Mouse (Mus musculus): ENCODE data around the gene Gm3250. TPM values are rescaled to one million over a fixed set of nuclear protein-coding genes. Genes with fewer than 3 reads are reported as not detected.
"Not testable (repeated sequence)": the region's sequence is repeated elsewhere in the genome, so short reads cannot be mapped to it uniquely, and the experiment has no call there.

The Gm3250 gene
- polyA plus RNA-seq, 1 experiment = not detected

GRCm38 (mm10) chr10:77797677-77798076 lies 15.3 kb upstream of the Gm3250 start:
- Histone ChIP-seq H3K27ac (ENCODE audit: insufficient read depth, low read length) (no peak overlapping the region), H3K4me1 (ENCODE audit: control insufficient read depth, insufficient read depth, low read length) (no peaks in the 10 kb centered on the region), H3K4me3 (ENCODE audit: insufficient read depth, low read length) (no peak overlapping the region)
- TF ChIP-seq CTCF (IDR thresholded peaks at IDR 0.05; ENCODE audit: borderline replicate concordance, insufficient read depth, low read length) (no peak), POLR2A (IDR thresholded peaks at IDR 0.05; ENCODE audit: low read depth, low read length) (no peak)

- H3K4me3 ChIP-seq (ENCODE audit: insufficient read depth, low read length) = no peak within 1 kb of the TSS
- H3K4me1 ChIP-seq (ENCODE audit: control insufficient read depth, insufficient read depth, low read length) = no peaks in the 10 kb centered on the region
- no peak for TF ChIP-seq CTCF (IDR thresholded peaks at IDR 0.05; ENCODE audit: borderline replicate concordance, insufficient read depth, low read length)
- TF ChIP-seq POLR2A (IDR thresholded peaks at IDR 0.05; ENCODE audit: low read depth, low read length) = no peak
- no peak within 1 kb of the TSS for H3K27ac ChIP-seq (ENCODE audit: insufficient read depth, low read length)
Measured at GRCm38 (mm10) chr10:77794976-77795375, 12.6 kb upstream of the Gm3250 start, which contains the start of gene Gm9639. TSS of gene Gm9639 (minus strand) at chr10:77795076.

GRCm38 (mm10) chr10:77788621-77789020 lies 6.3 kb upstream of the Gm3250 start:
- TF ChIP-seq POLR2A (IDR thresholded peaks at IDR 0.05; ENCODE audit: low read depth, low read length) (no peak), CTCF (IDR thresholded peaks at IDR 0.05; ENCODE audit: borderline replicate concordance, insufficient read depth, low read length) (no peak)
- Histone ChIP-seq H3K4me1 (ENCODE audit: control insufficient read depth, insufficient read depth, low read length) (no peaks in the 10 kb centered on the region), H3K27ac (ENCODE audit: insufficient read depth, low read length) (no peak overlapping the region), H3K4me3 (ENCODE audit: insufficient read depth, low read length) (no peak overlapping the region)

- not testable (repeated sequence) for H3K4me1 ChIP-seq (ENCODE audit: control insufficient read depth, insufficient read depth, low read length); H3K4me3 ChIP-seq (ENCODE audit: insufficient read depth, low read length)
Measured at GRCm38 (mm10) chr10:77787876-77788275, 5.5 kb upstream of the Gm3250 start, which contains the start of gene Gm7137. TSS of gene Gm7137 (minus strand) at chr10:77788200.

GRCm38 (mm10) chr10:77783396-77783795 lies 1.1 kb upstream of the Gm3250 start:
- H3K4me3 ChIP-seq (ENCODE audit: insufficient read depth, low read length); H3K4me1 ChIP-seq (ENCODE audit: control insufficient read depth, insufficient read depth, low read length); H3K27ac ChIP-seq (ENCODE audit: insufficient read depth, low read length): not testable (repeated sequence)

More at GRCm38 (mm10) chr10:77787876-77788275, 5.5 kb upstream of the Gm3250 start, which contains the start of gene Gm7137:
- not testable (repeated sequence) for H3K27ac ChIP-seq (ENCODE audit: insufficient read depth, low read length)

- H3K4me1 ChIP-seq (ENCODE audit: control insufficient read depth, insufficient read depth, low read length); H3K4me3 ChIP-seq (ENCODE audit: insufficient read depth, low read length); H3K27ac ChIP-seq (ENCODE audit: insufficient read depth, low read length): not testable (repeated sequence)
Measured at GRCm38 (mm10) chr10:77776844-77777243, 5.5 kb downstream of the Gm3250 start, which contains the start of gene Gm7138. TSS of gene Gm7138 (minus strand) at chr10:77776944.

GRCm38 (mm10) chr10:77772142-77772541 lies 10.2 kb downstream of the Gm3250 start:
- not testable (repeated sequence) for H3K4me1 ChIP-seq (ENCODE audit: control insufficient read depth, insufficient read depth, low read length); H3K4me3 ChIP-seq (ENCODE audit: insufficient read depth, low read length); H3K27ac ChIP-seq (ENCODE audit: insufficient read depth, low read length)

GRCm38 (mm10) chr10:77771225-77771624 lies 11.1 kb downstream of the Gm3250 start, which contains the start of gene Gm3238:
TSS of gene Gm3238 (minus strand) at chr10:77771325.
- not testable (repeated sequence) for H3K4me1 ChIP-seq (ENCODE audit: control insufficient read depth, insufficient read depth, low read length); H3K27ac ChIP-seq (ENCODE audit: insufficient read depth, low read length); H3K4me3 ChIP-seq (ENCODE audit: insufficient read depth, low read length)

GRCm38 (mm10) chr10:77769727-77770126 lies 12.6 kb downstream of the Gm3250 start:
- TF ChIP-seq CTCF (IDR thresholded peaks at IDR 0.05; ENCODE audit: borderline replicate concordance, insufficient read depth, low read length) (no peak), POLR2A (IDR thresholded peaks at IDR 0.05; ENCODE audit: low read depth, low read length) (no peak)
- H3K4me1 ChIP-seq (ENCODE audit: control insufficient read depth, insufficient read depth, low read length) = no peaks in the 10 kb centered on the region
- H3K27ac ChIP-seq (ENCODE audit: insufficient read depth, low read length) = no peak overlapping the region
- no peak overlapping the region for H3K4me3 ChIP-seq (ENCODE audit: insufficient read depth, low read length)

GRCm38 (mm10) chr10:77759582-77759981 lies 22.8 kb downstream of the Gm3250 start, which contains the start of gene Gm3233:
TSS of gene Gm3233 (minus strand) at chr10:77759682.
- H3K4me1 ChIP-seq (ENCODE audit: control insufficient read depth, insufficient read depth, low read length); H3K27ac ChIP-seq (ENCODE audit: insufficient read depth, low read length); H3K4me3 ChIP-seq (ENCODE audit: insufficient read depth, low read length): not testable (repeated sequence)

GRCm38 (mm10) chr10:77753448-77753847 lies 28.9 kb downstream of the Gm3250 start:
- Histone ChIP-seq H3K4me3 (ENCODE audit: insufficient read depth, low read length) (no peak overlapping the region), H3K27ac (ENCODE audit: insufficient read depth, low read length) (no peak overlapping the region), H3K4me1 (ENCODE audit: control insufficient read depth, insufficient read depth, low read length) (no peaks in the 10 kb centered on the region)
- TF ChIP-seq POLR2A (IDR thresholded peaks at IDR 0.05; ENCODE audit: low read depth, low read length) (no peak), CTCF (IDR thresholded peaks at IDR 0.05; ENCODE audit: borderline replicate concordance, insufficient read depth, low read length) (no peak)

- not testable (repeated sequence) for H3K4me1 ChIP-seq (ENCODE audit: control insufficient read depth, insufficient read depth, low read length); H3K4me3 ChIP-seq (ENCODE audit: insufficient read depth, low read length); H3K27ac ChIP-seq (ENCODE audit: insufficient read depth, low read length)
Measured at GRCm38 (mm10) chr10:77752312-77752711, 30.0 kb downstream of the Gm3250 start.

GRCm38 (mm10) chr10:77751254-77751653 lies 31.1 kb downstream of the Gm3250 start, which contains the start of gene Gm9736:
TSS of gene Gm9736 (minus strand) at chr10:77751354.
- not testable (repeated sequence) for H3K4me1 ChIP-seq (ENCODE audit: control insufficient read depth, insufficient read depth, low read length); H3K4me3 ChIP-seq (ENCODE audit: insufficient read depth, low read length); H3K27ac ChIP-seq (ENCODE audit: insufficient read depth, low read length)

- not testable (repeated sequence) for H3K27ac ChIP-seq (ENCODE audit: insufficient read depth, low read length); H3K4me1 ChIP-seq (ENCODE audit: control insufficient read depth, insufficient read depth, low read length); H3K4me3 ChIP-seq (ENCODE audit: insufficient read depth, low read length)
Measured at GRCm38 (mm10) chr10:77750686-77751085, 31.7 kb downstream of the Gm3250 start.

- not testable (repeated sequence) for H3K4me3 ChIP-seq (ENCODE audit: insufficient read depth, low read length); H3K4me1 ChIP-seq (ENCODE audit: control insufficient read depth, insufficient read depth, low read length); H3K27ac ChIP-seq (ENCODE audit: insufficient read depth, low read length)
Measured at GRCm38 (mm10) chr10:77741924-77742688, 40.2 kb downstream of the Gm3250 start, which contains the start of gene Gm18596. TSS of gene Gm18596 (minus strand) at chr10:77742638.
